Mouse (Mus musculus) adrenal gland, adult 18-20 months (tissue): ENCODE results near the gene Morc2b. TPM values are rescaled to one million over a fixed set of nuclear protein-coding genes. Genes with fewer than 3 reads are reported as not detected.
"Not testable (repeated sequence)": the region's sequence is repeated elsewhere in the genome, so short reads cannot be mapped to it uniquely, and the experiment has no call there.

ENCODE experiments used
- DNase-seq, 2 experiments: peaks; one replicate each; pipeline ENCODE4 v3.0.0; 2021 to 2022; ENCODE audit warnings: low spot score in 2 of 2
- long read RNA-seq, 2 experiments: library from polyadenylated mRNA; stranded (forward); transcript quantifications; one replicate each; pipeline ENCODE4 v2.0.0; 2021
- total RNA-seq, 2 experiments: library from RNA; stranded (reverse); gene quantifications; 1 replicate in 1 of 2; 2 replicates in 1 of 2; pipeline ENCODE4 v1.2.3; 2021

The Morc2b gene
- total RNA-seq, result not detected
- long read RNA-seq, experiment 1, result 0 reads
- long read RNA-seq, experiment 2, result 0 reads

GRCm38 (mm10) chr17:33139261-33139820 lies at the start of gene Morc2b:
Gene Morc2b, minus strand, starts transcription at chr17:33139683.
- DNase-seq, result no peak

- not testable (repeated sequence) for DNase-seq
These were observed 28.7 kb upstream of the Morc2b start, which contains the start of gene Olfr55 for GRCm38 (mm10) chr17:33168147-33168546. Gene Olfr55, plus strand, starts transcription at chr17:33168447.

- DNase-seq, result no peak
These were observed 13.2 kb downstream of the Morc2b start for GRCm38 (mm10) chr17:33126257-33126656.

GRCm38 (mm10) chr17:33124546-33124945 lies 14.9 kb downstream of the Morc2b start:
- no peak for DNase-seq

- no peak for DNase-seq
These were observed 42.1 kb downstream of the Morc2b start for GRCm38 (mm10) chr17:33097396-33097795.

- peak; percentile 71 to 72 for DNase-seq
These were observed 46.9 kb downstream of the Morc2b start for GRCm38 (mm10) chr17:33092391-33093193.

- DNase-seq, result no peak
These were observed 47.9 kb downstream of the Morc2b start for GRCm38 (mm10) chr17:33091630-33092029.

- DNase-seq, result peak; percentile 88 to 91
These were observed 50.1 kb downstream of the Morc2b start, which contains the start of gene Zfp563 for GRCm38 (mm10) chr17:33089220-33089949. Gene Zfp563, plus strand, starts transcription at chr17:33089310.

GRCm38 (mm10) chr17:33067958-33068357 lies 71.5 kb downstream of the Morc2b start, which contains the start of gene 4921501E09Rik:
Gene 4921501E09Rik, minus strand, starts transcription at chr17:33068058.
- no peak for DNase-seq

Other genes with a start within 250 kb of the Morc2b start
- 10 to 100 TPM in 1 of 2 experiments, 1 to 10 TPM in 1; 8.4 to 11.3 TPM for gene Zfp870, start 248.0 kb downstream of the Morc2b start, total RNA-seq
- gene Cyp4f14, start 222.3 kb downstream of the Morc2b start, total RNA-seq, result 1 to 10 TPM; 6.8 to 9.7 TPM
- 10 to 100 TPM; 49.7 to 67.3 TPM for gene Cyp4f13, start 192.3 kb downstream of the Morc2b start, total RNA-seq
- 1 to 10 TPM; 5.6 to 5.7 TPM for gene Zfp472, start 173.9 kb downstream of the Morc2b start, total RNA-seq
- 10 to 100 TPM; 10.1 to 12.3 TPM for gene Zfp952, start 146.6 kb downstream of the Morc2b start, total RNA-seq
- 1 to 10 TPM; 5.2 to 6.4 TPM for gene Zfp763, start 106.3 kb downstream of the Morc2b start, total RNA-seq
- gene 4921501E09Rik, start 71.6 kb downstream of the Morc2b start, total RNA-seq, result not detected
- 10 to 100 TPM in 1 of 2 experiments, 1 to 10 TPM in 1; 7.2 to 10.8 TPM for gene Zfp563, start 50.4 kb downstream of the Morc2b start, total RNA-seq
- gene Olfr55, start 28.8 kb upstream of the Morc2b start, total RNA-seq, result not detected
- not detected for gene Olfr239, start 51.6 kb upstream of the Morc2b start, total RNA-seq
- gene Olfr1564, start 82.0 kb upstream of the Morc2b start, total RNA-seq, result not detected
- 1 to 10 TPM; 5.8 to 8.6 TPM for gene Zfp955a, start 115.5 kb upstream of the Morc2b start, total RNA-seq
- under 1 TPM in 1 of 2 experiments, not detected in 1; 0.03 TPM for gene Olfr63, start 125.0 kb upstream of the Morc2b start, total RNA-seq
- 10 to 100 TPM in 1 of 2 experiments, 1 to 10 TPM in 1; 8.3 to 10.6 TPM for gene Zfp955b, start 149.9 kb upstream of the Morc2b start, total RNA-seq
- gene Zfp81, start 219.2 kb upstream of the Morc2b start, total RNA-seq, result 1 to 10 TPM; 6.1 to 7.2 TPM